Mouse (Mus musculus) megakaryocyte progenitor cell, adult 5-6 weeks (primary cell): Measurements from ENCODE around the gene Phldb2. TPM values are rescaled to one million over a fixed set of nuclear protein-coding genes. Genes with fewer than 3 reads are reported as not detected.

Source experiments
- ATAC-seq: replicated peaks from 2 replicates; pipeline ENCODE4 v1.8.0; 2016; ENCODE audit warnings: mild to moderate bottlenecking, moderate TSS enrichment, inconsistent platforms; ENCODE audit not compliant: poor library complexity
- total RNA-seq, 2 experiments: library from RNA; stranded (forward) in 1 of 2; stranded (reverse) in 1 of 2; fragments of 157-497, 149-512 nt in 1 of 2; fragments of 200-1000 nt in 1 of 2; gene quantifications; 2 replicates each; pipeline versions ENCODE4 v1.2.3 to v1.2.4; 2015 to 2017

Gene Phldb2
- total RNA-seq, 2 experiments from 2014 or later = 1.7 to 1.8 TPM

- peak; percentile 89 for ATAC-seq
Observed at GRCm38 (mm10) chr16:45844049-45844780, 109.2 kb downstream of the Phldb2 start.

DNA sequence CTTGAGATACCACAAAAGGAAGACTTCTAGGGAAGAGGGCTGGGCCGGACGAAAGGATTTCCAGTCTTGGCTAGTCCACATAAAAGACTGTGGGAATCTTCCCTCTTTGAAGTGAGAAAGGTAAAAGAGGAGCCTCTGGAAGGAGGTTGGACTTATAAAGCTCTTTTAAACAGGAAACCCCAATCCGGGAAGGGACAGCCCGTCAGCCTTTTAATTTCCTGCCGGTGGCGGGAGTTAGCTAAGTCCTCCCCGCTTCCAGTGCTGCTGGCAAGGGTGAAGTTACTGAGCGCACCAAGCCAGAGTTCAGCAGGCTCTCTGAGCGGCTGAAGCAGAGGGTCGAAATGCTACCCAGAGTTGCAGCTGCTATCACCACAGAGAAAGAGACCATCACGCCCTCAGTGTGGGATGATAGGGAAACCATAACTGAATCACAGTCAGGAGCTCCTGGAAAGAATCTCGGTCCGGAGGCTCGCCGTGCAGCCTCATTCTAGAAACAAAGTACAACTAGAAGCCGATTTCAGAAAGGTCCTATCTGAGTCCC, 110.0 kb downstream of the Phldb2 start:
- ATAC-seq = peak; percentile 24

- no peak for ATAC-seq
Observed at GRCm38 (mm10) chr16:45842440-45842839, 111.0 kb downstream of the Phldb2 start.

- no peak for ATAC-seq
Observed at GRCm38 (mm10) chr16:45841806-45842205, 111.6 kb downstream of the Phldb2 start.

- no peak for ATAC-seq
Observed at GRCm38 (mm10) chr16:45841016-45841415, 112.4 kb downstream of the Phldb2 start.

DNA sequence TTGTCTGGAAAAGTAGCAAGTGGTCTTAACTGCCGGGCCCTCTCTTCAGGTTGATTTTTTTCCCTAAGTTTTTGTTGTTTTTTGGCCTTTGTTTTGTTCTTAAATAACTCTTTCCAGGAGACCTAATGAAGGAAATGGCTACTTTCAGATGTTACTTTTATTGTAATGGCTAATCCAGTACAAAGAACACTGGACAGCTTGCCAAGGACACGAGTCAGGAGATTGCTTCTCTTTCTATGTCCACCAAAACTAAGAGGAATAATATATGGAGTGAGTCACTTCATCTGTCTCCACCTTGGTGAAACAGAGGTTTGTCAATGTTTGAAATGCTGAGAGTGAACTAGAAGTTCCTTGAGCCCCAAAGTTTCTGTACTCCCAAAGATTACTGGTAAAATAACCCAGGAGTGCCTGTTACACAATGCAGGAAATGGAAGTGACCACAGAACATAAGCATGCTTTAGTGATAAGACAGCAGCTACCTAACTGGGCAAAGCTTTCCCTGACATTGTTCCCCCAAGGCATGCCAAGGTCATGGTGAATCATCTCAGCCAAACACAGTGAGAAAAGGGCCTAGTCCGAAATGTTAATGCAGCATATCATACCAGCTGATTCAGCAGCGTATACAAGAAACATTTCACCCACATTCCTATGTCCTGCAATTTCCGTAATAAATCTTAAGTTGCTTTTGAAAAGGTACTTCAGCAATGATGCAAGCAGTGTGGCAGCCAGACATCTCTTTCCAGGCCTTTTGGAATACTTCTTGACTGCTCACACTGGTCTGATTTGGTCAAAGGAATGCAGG, 115.7 kb downstream of the Phldb2 start:
- peak; percentile 74 for ATAC-seq

GRCm38 (mm10) chr16:45832747-45833108, 120.7 kb downstream of the Phldb2 start:
- no peak for ATAC-seq

- ATAC-seq = no peak
Observed at GRCm38 (mm10) chr16:45832061-45832746, 121.2 kb downstream of the Phldb2 start.

GRCm38 (mm10) chr16:45831094-45831872, 122.1 kb downstream of the Phldb2 start:
- ATAC-seq = no peak

DNA sequence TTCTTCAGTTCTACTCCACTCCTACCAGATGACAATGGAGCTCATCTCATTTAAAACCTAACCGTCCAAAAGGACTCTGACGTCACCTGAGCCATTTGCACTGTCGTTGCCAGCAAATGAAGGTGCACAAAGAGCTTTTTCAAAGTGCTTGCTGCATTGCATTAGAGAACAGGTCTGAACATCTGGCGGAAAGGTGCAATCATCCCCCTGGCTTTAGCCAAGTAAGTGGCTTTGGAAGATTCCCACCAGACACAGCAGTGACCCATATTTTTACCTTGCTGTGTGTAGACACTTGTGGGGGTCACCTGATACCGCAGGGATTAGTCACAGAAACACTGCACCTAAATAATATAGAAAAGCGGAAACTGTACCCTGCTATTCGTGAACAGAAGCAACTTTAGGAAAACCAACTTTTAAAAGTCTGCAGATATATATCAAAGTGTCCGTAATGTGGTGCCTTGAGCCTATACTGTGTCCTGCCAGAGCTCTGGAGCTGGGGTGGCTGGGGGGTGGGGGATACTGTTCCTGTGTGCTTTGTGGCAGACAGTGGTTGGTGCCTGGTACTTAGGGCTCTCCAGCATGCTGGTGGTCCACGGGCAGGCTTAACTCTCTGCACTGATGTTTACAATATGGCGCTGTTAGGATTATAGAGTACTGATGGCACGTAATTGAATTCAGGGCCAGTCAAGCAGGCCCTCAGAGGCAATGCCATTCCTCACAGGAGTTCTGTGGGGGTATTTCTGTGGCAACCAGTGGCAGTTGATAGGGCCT, 123.1 kb downstream of the Phldb2 start:
- ATAC-seq = no peak

DNA sequence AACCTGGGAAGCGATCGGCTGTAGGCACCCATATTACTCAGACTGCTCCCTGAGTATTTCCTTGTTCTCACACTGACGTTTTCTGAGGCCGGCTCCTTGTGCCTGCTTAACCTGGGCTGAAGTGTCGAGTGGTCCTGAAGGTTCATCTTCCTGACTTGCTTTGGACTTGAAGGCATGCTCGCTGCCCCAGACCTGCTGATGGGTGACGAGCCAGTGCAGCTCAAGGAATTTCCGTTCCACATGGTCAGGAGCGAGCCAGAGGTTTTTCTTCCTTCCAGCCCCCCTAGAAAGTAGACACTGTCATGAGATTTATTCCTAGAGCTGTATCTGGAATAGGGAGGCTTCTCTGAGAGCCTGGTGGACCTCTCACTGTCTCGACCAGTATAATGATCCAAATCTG, 128.1 kb downstream of the Phldb2 start:
- ATAC-seq = no peak

DNA sequence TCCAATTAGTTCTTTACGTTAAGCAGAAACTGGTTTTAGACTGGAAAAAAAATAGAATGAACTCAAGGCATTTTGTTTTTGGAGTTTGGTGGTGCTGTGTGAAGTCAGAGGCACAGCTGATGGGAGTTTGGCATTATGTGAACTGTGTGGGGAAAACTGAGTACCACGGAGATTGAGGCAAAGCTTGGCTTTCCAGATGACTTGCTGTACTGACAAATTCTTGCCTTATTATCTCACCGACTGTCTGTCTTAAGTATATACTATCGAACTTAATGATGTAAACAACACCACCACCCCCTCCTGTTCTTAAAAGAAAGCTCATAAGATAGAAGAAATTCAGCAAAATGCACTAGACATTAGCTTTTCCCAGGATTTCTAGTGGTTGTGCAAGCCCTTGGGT, 129.4 kb downstream of the Phldb2 start:
- ATAC-seq = no peak

DNA sequence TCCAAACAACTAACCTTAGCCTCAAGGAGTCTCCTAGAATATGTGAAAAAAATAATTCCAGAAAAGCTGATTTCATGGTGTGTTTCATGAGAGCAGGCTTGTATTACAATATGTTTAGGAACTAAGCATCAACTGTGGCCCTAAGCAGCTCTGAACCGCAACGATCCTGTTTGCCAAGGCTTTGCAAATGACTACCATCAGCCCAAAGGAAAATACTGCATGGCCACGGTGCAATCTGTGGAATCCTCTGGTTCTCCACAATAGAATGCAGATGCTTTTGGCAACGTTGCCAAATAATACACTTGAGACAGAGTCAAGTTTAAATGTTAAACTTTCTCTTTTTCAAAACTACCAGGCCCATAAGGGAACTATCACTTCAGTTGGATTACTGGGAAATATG, 133.5 kb downstream of the Phldb2 start:
- no peak for ATAC-seq

DNA sequence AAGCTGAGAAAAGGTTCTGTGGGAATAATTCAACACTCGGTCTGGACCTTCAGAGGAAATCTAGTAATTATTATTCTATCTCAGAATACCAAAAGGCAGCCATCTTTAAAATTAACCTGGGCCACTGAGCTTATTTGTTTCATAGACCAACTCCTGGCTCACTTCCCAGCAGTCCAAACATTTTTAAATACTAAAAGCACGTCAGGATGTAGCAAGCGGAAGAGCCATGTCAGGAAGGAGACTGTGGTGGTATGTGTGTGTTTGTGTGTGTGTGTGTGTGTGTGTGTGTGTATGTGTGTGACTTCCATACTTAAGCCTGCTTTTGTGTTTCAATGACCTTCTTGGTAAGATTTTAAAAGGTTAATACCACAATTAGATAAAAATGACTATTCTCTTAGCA, 135.6 kb downstream of the Phldb2 start:
- ATAC-seq = no peak

DNA sequence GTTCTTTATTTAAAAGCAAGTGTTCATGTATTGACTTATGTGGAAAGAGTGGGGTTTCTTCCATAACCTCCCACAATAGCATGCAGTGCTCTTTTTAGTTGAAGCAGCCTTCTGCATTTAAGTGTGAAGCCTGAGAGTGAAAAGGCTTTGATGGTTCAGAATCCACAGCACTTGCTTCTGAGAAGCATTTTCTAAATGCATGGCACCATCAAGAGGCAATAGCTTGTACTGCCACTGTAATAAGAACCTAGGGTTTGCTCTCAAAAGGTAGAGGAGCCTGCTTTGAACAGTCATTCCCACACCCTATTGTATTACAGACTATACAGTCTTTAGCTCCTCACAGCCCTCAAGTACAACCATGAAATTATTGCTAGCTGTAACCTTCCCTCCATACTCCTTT, 136.7 kb downstream of the Phldb2 start:
- ATAC-seq = no peak

DNA sequence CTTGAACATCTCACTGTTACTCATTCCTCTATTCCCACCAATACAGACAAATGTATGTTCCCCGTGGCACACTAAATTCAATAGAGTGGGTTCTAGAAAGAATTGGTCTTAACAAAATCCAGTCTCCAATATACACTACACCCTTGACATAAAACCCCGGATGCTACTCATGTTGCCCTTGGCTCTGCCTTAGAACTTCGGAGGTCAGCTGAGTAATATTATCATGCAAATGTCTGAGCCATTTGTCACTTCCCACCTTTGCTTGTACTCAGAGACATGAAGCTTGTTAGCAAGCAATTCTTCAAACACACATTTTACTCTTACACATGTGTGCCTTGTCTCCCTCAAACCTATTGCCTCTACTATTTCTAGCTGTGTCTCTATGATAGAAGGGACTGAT, 138.8 kb downstream of the Phldb2 start:
- no peak for ATAC-seq

- no peak for ATAC-seq
Observed at GRCm38 (mm10) chr16:45811788-45812187, 141.6 kb downstream of the Phldb2 start.

- no peak for ATAC-seq
Observed at GRCm38 (mm10) chr16:45810829-45811326, 142.5 kb downstream of the Phldb2 start.

DNA sequence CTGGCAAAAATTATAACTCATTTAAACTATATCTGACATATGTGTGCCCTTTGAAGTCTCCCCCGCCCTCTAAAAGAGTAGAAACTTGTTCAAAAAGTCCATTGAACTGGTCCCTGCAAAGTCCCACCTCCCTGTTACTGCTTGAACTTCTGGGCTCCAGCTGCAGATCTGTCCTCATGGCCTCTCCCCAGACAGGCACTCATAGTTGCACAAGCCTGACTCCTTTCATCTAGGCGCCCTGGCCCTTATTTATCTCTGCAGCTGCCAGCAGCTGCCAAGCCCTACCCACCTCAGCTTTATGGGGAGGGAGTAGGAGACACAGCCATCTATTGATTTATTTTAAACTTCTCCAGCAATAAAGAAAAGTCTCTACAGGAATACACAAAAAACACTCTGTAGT, 143.2 kb downstream of the Phldb2 start:
- no peak for ATAC-seq

GRCm38 (mm10) chr16:45804708-45805107, 148.7 kb downstream of the Phldb2 start:
- no peak for ATAC-seq
